Mouse (Mus musculus): ENCODE measurements around the gene Adamtsl2.
A peak's percentile ranks its signal among the peaks of the same experiment; 100 is the strongest.

Adamtsl2 gene

GRCm38 (mm10) chr2:27079152-27079584 is at the start of gene Adamtsl2:
Adamtsl2 (plus strand) TSS chr2:27079379.
- DNase-seq = peak; percentile 85

DNA sequence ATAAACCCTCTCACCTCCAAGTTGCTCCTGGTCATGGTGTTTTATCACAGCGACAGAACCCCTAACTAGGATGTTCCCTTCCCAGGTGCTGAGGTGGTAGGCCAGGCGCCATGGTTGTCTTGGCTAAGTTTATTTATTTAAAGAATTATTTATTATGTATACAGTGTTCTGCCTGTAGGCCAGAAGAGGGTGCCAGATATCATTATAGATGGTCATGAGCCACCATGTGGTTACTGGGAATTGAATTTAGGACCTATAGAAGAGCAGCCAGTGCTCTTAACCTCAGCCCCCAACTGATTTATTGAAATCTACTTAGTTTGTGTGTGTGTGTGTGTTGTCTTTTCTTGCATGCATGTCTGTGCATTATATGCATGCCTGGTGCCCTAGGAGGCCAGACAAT is 46.8 kb upstream of the Adamtsl2 start:
- no peak for DNase-seq

GRCm38 (mm10) chr2:27036003-27036402 is 43.2 kb upstream of the Adamtsl2 start:
- DNase-seq = no peak

GRCm38 (mm10) chr2:27037008-27037407 is 42.2 kb upstream of the Adamtsl2 start:
- DNase-seq = no peak

DNA sequence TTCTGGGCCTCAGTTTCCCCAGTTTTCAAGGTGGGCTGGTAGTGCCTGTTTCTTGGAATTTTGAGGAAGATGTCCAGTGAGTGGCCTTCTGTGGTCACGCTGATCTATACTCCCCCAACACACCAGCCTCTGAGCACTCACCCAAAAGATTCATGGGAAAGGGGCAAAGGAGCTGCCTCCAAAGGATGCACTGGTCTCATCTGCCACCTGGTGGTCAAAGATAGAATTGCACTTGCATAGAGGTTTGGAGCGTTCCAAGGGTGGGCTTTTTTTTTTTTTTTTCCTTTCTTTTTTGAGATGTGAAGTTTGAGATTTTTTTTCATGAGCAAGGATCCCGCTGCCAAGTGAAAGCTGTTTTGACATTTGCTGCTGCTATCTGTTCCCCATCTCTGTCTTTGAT is 40.6 kb upstream of the Adamtsl2 start:
- DNase-seq = peak; percentile 80

DNA sequence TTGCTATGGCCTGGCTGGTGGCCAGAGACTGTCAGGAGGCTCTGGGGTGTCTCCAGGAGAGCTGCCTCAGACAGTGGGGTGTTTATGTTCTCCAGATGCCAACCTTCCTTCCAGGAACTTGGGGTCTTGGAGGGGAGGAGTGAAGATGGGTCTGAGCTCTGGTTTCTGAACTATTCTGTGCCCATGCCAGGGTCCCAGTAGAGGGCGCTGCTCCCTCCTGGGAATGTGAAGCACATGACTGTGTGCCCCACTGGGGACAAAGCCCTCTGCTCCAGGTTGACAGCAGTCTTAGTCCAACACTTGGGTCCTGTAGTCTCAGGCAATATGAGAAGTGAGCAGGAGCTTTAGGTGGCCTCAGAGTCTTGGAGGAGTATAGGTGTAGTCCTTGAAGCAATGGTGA is 39.9 kb upstream of the Adamtsl2 start:
- peak; percentile 72 for DNase-seq

GRCm38 (mm10) chr2:27042131-27042844 is 36.9 kb upstream of the Adamtsl2 start:
- peak; percentile 89 for DNase-seq

- DNase-seq = peak; percentile 87
Measured at GRCm38 (mm10) chr2:27043461-27043860, 35.7 kb upstream of the Adamtsl2 start.

GRCm38 (mm10) chr2:27044166-27044565 is 35.0 kb upstream of the Adamtsl2 start:
- DNase-seq = no peak

GRCm38 (mm10) chr2:27044641-27045040 is 34.5 kb upstream of the Adamtsl2 start:
- peak; percentile 53 for DNase-seq

GRCm38 (mm10) chr2:27045979-27046770 is 33.0 kb upstream of the Adamtsl2 start:
- DNase-seq = peak; percentile 76

GRCm38 (mm10) chr2:27049408-27049807 is 29.8 kb upstream of the Adamtsl2 start:
- DNase-seq = no peak

- DNase-seq = no peak
Measured at GRCm38 (mm10) chr2:27058251-27058650, 20.9 kb upstream of the Adamtsl2 start.

DNA sequence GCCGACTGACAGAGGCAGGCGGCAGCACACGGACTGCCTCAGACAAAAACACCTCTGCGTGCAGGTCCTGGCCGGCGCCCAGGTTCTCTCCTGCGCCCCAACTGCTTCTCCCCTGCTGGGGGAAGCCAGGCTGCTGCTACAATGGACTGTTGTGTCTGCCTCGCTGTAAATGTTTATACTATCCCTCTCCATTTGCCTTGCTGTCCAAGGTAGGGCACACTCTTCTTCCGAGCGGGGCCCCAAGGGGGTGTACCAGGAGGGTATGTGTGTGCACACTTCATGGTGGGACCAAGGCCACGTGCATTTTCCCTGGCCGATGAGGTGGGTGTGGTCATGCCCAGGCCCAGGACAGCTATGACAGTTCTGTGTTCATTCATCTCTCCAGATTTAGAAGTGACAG is 20.4 kb upstream of the Adamtsl2 start:
- no peak for DNase-seq

DNA sequence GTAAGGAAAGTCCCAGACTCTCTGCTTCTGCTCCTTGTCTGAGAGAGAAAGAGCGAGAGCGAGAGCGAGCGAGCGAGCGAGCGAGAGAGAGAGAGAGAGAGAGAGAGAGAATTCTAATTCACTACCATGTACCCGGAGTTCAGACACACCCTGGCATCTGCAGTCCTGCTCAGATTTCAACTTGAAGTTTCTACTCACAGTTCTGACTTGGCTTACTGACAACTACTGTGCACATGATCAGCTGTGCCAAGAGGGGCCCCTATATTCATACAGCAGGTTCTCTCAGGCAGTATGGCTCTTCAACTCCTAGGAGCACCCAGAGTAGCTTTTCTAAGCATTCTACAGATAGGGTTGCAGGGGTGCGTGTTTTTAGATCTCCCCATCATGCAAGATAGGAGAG is 20.0 kb upstream of the Adamtsl2 start:
- DNase-seq = no peak

- DNase-seq = no peak
Measured at GRCm38 (mm10) chr2:27067124-27067523, 12.1 kb upstream of the Adamtsl2 start.

GRCm38 (mm10) chr2:27067996-27068395 is 11.2 kb upstream of the Adamtsl2 start:
- no peak for DNase-seq

GRCm38 (mm10) chr2:27069646-27070045 is 9.5 kb upstream of the Adamtsl2 start:
- DNase-seq = no peak

- DNase-seq = no peak
Measured at GRCm38 (mm10) chr2:27070247-27070813, 8.8 kb upstream of the Adamtsl2 start.

DNA sequence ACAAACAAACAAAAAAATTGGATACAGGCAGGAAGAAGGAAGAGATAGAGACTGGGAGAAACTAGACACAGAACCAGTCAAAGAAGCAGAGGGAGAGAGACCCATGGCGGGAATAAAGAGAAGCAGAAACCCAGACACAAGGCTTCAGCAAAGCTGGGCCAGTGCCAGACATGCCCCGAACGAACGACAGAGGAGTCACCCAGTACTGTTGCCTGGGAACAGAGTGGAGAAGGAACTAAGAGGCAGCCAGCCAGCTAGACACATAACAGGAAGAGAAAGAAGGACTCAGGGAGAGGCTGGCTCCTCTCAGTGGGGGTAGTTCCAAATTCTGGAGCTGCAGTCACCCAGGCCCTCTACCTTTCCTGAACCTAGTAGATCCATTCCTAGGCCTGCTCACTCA is 8.0 kb upstream of the Adamtsl2 start:
- peak; percentile 63 for DNase-seq

- no peak for DNase-seq
Measured at GRCm38 (mm10) chr2:27071978-27072377, 7.2 kb upstream of the Adamtsl2 start, which contains the start of gene Mymk. Mymk (minus strand) TSS chr2:27072179.

DNA sequence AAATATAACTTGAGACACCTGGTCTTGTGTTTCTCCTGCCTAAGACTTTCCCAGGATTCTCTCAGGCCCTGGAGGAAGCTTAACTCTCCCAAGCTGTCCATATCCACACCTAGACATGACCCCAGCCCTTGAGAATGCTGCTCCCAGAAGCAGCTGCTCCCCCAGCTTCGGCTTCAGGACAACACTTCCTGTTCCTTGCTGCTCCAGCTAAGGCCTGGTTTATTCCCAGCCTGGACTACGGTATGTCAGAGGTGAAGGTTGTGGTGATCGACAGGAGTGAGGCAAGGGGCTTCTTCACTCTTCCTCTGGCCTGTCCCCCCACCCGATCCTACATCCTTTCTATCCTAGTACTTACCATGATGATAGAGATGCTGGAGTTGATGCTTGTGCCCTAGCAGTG is 5.8 kb upstream of the Adamtsl2 start:
- no peak for DNase-seq

DNA sequence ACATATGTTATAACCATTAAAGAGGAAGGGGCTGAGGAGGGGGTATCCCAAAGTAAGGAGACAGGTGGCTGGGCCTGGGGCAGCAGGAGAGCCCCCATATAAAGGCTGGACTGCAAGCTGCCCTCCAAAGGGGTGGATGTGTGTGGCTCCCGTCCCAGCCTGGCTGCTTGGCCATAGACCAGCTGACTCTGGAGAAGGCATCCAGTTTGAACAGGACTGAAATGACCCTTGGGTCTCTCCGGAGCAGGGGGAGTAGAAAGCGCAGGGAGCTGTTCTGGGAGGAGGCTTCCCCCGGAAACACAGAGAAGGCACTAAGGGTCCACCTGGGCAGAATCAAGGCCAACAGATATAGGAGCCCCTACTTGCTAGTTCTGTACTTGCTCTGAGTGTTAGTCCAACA is 4.4 kb upstream of the Adamtsl2 start:
- peak; percentile 77 for DNase-seq

- peak; percentile 72 for DNase-seq
Measured at GRCm38 (mm10) chr2:27075485-27075884, 3.7 kb upstream of the Adamtsl2 start.
